Mouse (Mus musculus) forebrain, embryonic 14.5 days (tissue): ENCODE results near the gene Itpk1. TPM values are rescaled to one million over a fixed set of nuclear protein-coding genes. Genes with fewer than 3 reads are reported as not detected.
A peak's percentile ranks its signal among the peaks of the same experiment; 100 is the strongest.

ENCODE experiments used
- ATAC-seq: fragments of 200-750 bp; cut with Nextera tagmentation; 2 replicates; pipeline ENCODE4 v1.8.0; 2017; ENCODE audit warnings: mild to moderate bottlenecking, moderate library complexity
- DNase-seq: peaks from one replicate; pipeline ENCODE4 v3.0.0-alpha.2; 2015; ENCODE audit warnings: low spot score
- H3K27ac ChIP-seq: fragments of 300-500 bp; sonication (generic); 2 replicates; pipeline ENCODE4 v1.5.1; 2014; ENCODE audit warnings: low read depth, mild to moderate bottlenecking, control low read depth, low read length, moderate library complexity
- H3K27me3 ChIP-seq: fragments of 300-500 bp; sonication (generic); replicated peaks from 2 replicates; pipeline ENCODE4 v1.6.1; 2014; ENCODE audit warnings: low read length, control low read depth, mixed read lengths; ENCODE audit not compliant: control insufficient read depth, insufficient read depth
- H3K36me3 ChIP-seq: fragments of 300-500 bp; sonication (generic); 2 replicates; pipeline ENCODE4 v1.6.1; 2014; ENCODE audit warnings: low read length, control low read depth; ENCODE audit not compliant: control insufficient read depth, insufficient read depth
- H3K4me1 ChIP-seq: fragments of 300-500 bp; sonication (generic); 2 replicates; pipeline ENCODE4 v1.6.1; 2014; ENCODE audit warnings: antibody characterized with exemption, low read length, control low read depth; ENCODE audit not compliant: control insufficient read depth, insufficient read depth
- H3K4me2 ChIP-seq: fragments of 300-500 bp; sonication (generic); 2 replicates; pipeline ENCODE4 v1.6.1; 2014; ENCODE audit warnings: mild to moderate bottlenecking, control low read depth, low read length
- H3K4me3 ChIP-seq: fragments of 300-500 bp; sonication (generic); 2 replicates; pipeline ENCODE4 v1.5.1; 2014; ENCODE audit warnings: low read depth, low read length, control low read depth
- H3K9ac ChIP-seq: fragments of 300-500 bp; sonication (generic); 2 replicates; pipeline ENCODE4 v1.6.1; 2014; ENCODE audit warnings: mild to moderate bottlenecking, low read length, control low read depth, moderate library complexity
- H3K9me3 ChIP-seq: fragments of 300-500 bp; sonication (generic); replicated peaks from 2 replicates; pipeline ENCODE4 v1.6.1; 2016; ENCODE audit warnings: low read length, control low read depth, mixed read lengths; ENCODE audit not compliant: control insufficient read depth
- WGBS: fragments of 180-500 bp; shearing (Covaris S2); extraction: QIAGEN DNeasy Blood & Tissue Kit; methylation state at CpG from one replicate; pipeline ENCODE4 v1.1.7; 2014; 5-methylcytosine and 5-hydroxymethylcytosine counted together
- polyA plus RNA-seq: library from polyadenylated mRNA; unstranded; fragments of >200 nt; fragmentation: Nextera tagmentation; extraction: Ambion mirVana; gene quantifications from 2 replicates; pipeline ENCODE4 v1.2.1, GENCODE M21; 2014

Itpk1 gene
- polyA plus RNA-seq, 1 experiment from 2014 or later: 47.1 TPM

- no peaks in the 10 kb centered on the region for H3K4me1 ChIP-seq
- no peak overlapping the region for H3K4me3 ChIP-seq
- no peak overlapping the region for H3K27ac ChIP-seq
- H3K9me3 ChIP-seq: no peaks in the 10 kb centered on the region
- H3K27me3 ChIP-seq: no peaks in the 10 kb centered on the region
- ATAC-seq (no peak), DNase-seq (no peak)
- H3K36me3 ChIP-seq: no peaks in the 10 kb centered on the region
- no peak overlapping the region for H3K4me2 ChIP-seq
- H3K9ac ChIP-seq: no peak overlapping the region
- WGBS: 89% methylated on average over 8 of the region's 8 CpGs
Observed at GRCm38 (mm10) chr12:102610927-102611326, 93.8 kb downstream of the Itpk1 start.

- H3K9ac ChIP-seq: no peak overlapping the region
- H3K4me1 ChIP-seq: no peaks in the 10 kb centered on the region
- H3K27ac ChIP-seq: no peak overlapping the region
- WGBS: 83% methylated on average over 11 of the region's 11 CpGs
- no peaks in the 10 kb centered on the region for H3K27me3 ChIP-seq
- no peak overlapping the region for H3K4me2 ChIP-seq
- no peak overlapping the region for H3K4me3 ChIP-seq
- H3K9me3 ChIP-seq: no peaks in the 10 kb centered on the region
- 0 out of 2 replicates have a peak, but pooled peaks cover 4% of the 10 kb centered on the region for H3K36me3 ChIP-seq
- DNase-seq (no peak), ATAC-seq (no peak)
Observed at GRCm38 (mm10) chr12:102607808-102608517, 96.8 kb downstream of the Itpk1 start.

GRCm38 (mm10) chr12:102607066-102607465, 97.7 kb downstream of the Itpk1 start:
- WGBS: 92% methylated on average over 8 of the region's 8 CpGs
- Histone ChIP-seq H3K9me3 (no peaks in the 10 kb centered on the region), H3K27ac (no peak overlapping the region), H3K4me3 (no peak overlapping the region), H3K27me3 (no peaks in the 10 kb centered on the region), H3K4me2 (no peak overlapping the region), H3K36me3 (0 out of 2 replicates have a peak, but pooled peaks cover 4% of the 10 kb centered on the region), H3K9ac (no peak overlapping the region), H3K4me1 (peaks cover 7% of the 10 kb centered on the region; the same call in 1 of the 2 replicates)
- DNase-seq (no peak), ATAC-seq (no peak)

GRCm38 (mm10) chr12:102605607-102606006, 99.1 kb downstream of the Itpk1 start:
- no peak overlapping the region for H3K27ac ChIP-seq
- no peaks in the 10 kb centered on the region for H3K27me3 ChIP-seq
- H3K4me2 ChIP-seq: no peak overlapping the region
- no peak overlapping the region for H3K9ac ChIP-seq
- H3K9me3 ChIP-seq: no peaks in the 10 kb centered on the region
- WGBS: 89% methylated on average over 6 of the region's 6 CpGs
- H3K4me3 ChIP-seq: no peak overlapping the region
- ATAC-seq (no peak), DNase-seq (no peak)
- 0 out of 2 replicates have a peak, but pooled peaks cover 4% of the 10 kb centered on the region for H3K36me3 ChIP-seq
- peaks cover 14% of the 10 kb centered on the region for H3K4me1 ChIP-seq

- DNase-seq (peak; percentile 38), ATAC-seq (no peak; the same call in 1 of the 2 replicates)
- Histone ChIP-seq H3K27ac (peak overlapping the region; percentile 61), H3K4me1 (peaks cover 19% of the 10 kb centered on the region), H3K27me3 (no peaks in the 10 kb centered on the region), H3K9me3 (0 out of 2 replicates have a peak, but pooled peaks cover 3% of the 10 kb centered on the region), H3K4me2 (no peak overlapping the region), H3K36me3 (0 out of 2 replicates have a peak, but pooled peaks cover 4% of the 10 kb centered on the region), H3K9ac (peak overlapping the region; percentile 38; the same call in 1 of the 2 replicates), H3K4me3 (no peak overlapping the region)
- WGBS: 63% methylated on average over 9 of the region's 9 CpGs
Observed at GRCm38 (mm10) chr12:102602255-102603041, 102.3 kb downstream of the Itpk1 start.

- no peak overlapping the region for H3K9ac ChIP-seq
- peaks cover 19% of the 10 kb centered on the region for H3K4me1 ChIP-seq
- no peak overlapping the region for H3K4me2 ChIP-seq
- H3K36me3 ChIP-seq: 0 out of 2 replicates have a peak, but pooled peaks cover 4% of the 10 kb centered on the region
- 0 out of 2 replicates have a peak, but pooled peaks cover 3% of the 10 kb centered on the region for H3K9me3 ChIP-seq
- peak; percentile 70 for DNase-seq
- no peak overlapping the region for H3K4me3 ChIP-seq
- no peaks in the 10 kb centered on the region for H3K27me3 ChIP-seq
- 3% methylated on average over 8 of the region's 8 CpGs for WGBS
- H3K27ac ChIP-seq: peak overlapping the region; percentile 61
- ATAC-seq: peak; percentile 66
Observed at GRCm38 (mm10) chr12:102601847-102602246, 102.9 kb downstream of the Itpk1 start.

- Histone ChIP-seq H3K4me2 (no peak overlapping the region), H3K4me1 (peaks cover 19% of the 10 kb centered on the region), H3K9me3 (0 out of 2 replicates have a peak, but pooled peaks cover 3% of the 10 kb centered on the region), H3K27me3 (no peaks in the 10 kb centered on the region), H3K27ac (no peak overlapping the region), H3K36me3 (0 out of 2 replicates have a peak, but pooled peaks cover 4% of the 10 kb centered on the region), H3K4me3 (no peak overlapping the region), H3K9ac (no peak overlapping the region)
- ATAC-seq (no peak), DNase-seq (no peak)
- 88% methylated on average over 6 of the region's 6 CpGs for WGBS
Observed at GRCm38 (mm10) chr12:102600345-102600744, 104.4 kb downstream of the Itpk1 start.

GRCm38 (mm10) chr12:102599801-102600200, 104.9 kb downstream of the Itpk1 start:
- H3K36me3 ChIP-seq: 0 out of 2 replicates have a peak, but pooled peaks cover 4% of the 10 kb centered on the region
- peaks cover 19% of the 10 kb centered on the region for H3K4me1 ChIP-seq
- no peak for ATAC-seq
- no peak overlapping the region for H3K9ac ChIP-seq
- no peak overlapping the region for H3K4me3 ChIP-seq
- no peaks in the 10 kb centered on the region for H3K27me3 ChIP-seq
- DNase-seq: peak; percentile 21
- 70% methylated on average over 7 of the region's 7 CpGs for WGBS
- H3K27ac ChIP-seq: no peak overlapping the region
- 0 out of 2 replicates have a peak, but pooled peaks cover 3% of the 10 kb centered on the region for H3K9me3 ChIP-seq
- no peak overlapping the region for H3K4me2 ChIP-seq
